Mouse (Mus musculus): ENCODE data around the gene Cysltr2.
A peak's percentile ranks its signal among the peaks of the same experiment; 100 is the strongest.

Gene Cysltr2

DNA sequence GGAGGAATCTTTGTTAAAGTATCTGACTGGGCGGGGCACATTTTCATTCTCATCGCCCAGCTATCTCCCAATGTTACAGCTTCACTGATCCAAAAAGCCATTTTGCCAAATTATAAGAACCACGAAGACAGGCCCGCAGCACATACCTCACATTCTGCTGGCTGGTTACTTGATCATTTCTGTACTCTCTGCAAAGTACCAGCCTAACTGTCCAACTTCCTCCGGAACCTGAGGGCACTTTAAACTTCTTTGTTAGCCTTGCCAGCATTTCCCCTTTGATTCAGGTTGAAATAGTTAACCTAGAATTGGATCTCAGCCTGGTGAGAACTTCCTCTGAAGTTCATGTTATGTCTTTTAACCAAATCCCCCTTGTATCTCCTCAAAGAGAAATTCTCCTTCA is 63.8 kb downstream of the Cysltr2 start:
- no peak for DNase-seq (ENCODE audit: low spot score)

DNA sequence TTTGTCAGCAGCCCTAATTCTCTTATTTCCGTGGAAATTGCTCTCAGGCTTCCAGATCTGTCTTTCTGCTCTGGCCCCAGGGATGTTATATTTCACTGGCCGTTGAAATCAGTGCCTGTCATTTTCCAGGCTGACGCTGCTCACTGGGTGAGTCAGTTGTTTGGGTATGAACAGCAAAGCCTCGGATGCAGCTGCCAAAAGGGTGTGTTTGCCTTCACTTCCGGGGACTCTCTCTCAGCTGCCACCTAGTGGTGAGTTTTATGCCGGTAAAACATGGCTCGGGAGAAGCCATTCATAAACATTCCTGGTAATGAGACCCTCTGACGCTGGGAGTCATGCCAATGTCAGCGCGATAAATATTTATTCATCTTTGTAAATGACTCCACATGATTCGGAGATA is 65.5 kb downstream of the Cysltr2 start:
- peak; percentile 85 for DNase-seq (ENCODE audit: low spot score)

DNA sequence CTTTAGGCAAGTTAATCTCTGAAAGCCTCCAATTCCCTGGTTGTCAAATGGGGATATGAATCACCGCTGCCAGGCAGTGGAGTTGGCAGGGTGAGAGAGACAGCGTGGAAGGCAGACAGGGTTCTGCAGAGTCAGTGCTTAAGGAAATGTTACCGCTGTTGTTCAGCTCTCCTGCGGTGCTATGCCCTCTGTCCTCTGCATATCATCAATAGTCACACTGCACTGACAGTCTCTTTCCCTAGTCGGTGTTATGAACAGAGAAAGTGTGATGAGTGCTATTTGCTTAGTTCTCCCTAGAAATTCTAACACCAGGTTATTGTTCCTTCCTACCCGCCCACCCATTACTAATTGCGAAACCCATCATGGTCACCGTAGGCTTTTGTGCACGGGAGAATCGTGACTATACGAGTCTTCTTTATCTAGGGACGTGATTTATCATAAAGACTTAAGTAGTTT is 65.9 kb downstream of the Cysltr2 start:
- no peak for DNase-seq (ENCODE audit: low spot score)

DNA sequence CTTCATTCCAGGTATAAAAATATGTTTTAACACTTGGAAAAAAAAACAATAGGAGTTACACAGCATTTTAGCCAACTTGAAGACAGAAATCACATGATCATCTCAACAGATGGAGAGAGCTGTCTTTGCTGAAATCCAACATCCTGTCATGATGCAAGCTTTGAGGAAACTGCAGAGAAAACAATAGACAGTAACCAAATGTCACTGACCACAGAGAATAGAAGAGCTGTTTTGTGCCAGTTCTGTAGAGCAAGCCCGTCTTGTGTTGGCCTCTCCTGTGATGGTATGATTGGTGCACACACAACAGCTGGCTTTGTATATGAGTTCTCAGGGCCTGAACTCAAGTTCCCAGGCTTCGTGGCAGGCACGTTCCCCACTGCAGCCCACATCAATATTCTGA is 68.2 kb downstream of the Cysltr2 start:
- DNase-seq (ENCODE audit: low spot score) = no peak

DNA sequence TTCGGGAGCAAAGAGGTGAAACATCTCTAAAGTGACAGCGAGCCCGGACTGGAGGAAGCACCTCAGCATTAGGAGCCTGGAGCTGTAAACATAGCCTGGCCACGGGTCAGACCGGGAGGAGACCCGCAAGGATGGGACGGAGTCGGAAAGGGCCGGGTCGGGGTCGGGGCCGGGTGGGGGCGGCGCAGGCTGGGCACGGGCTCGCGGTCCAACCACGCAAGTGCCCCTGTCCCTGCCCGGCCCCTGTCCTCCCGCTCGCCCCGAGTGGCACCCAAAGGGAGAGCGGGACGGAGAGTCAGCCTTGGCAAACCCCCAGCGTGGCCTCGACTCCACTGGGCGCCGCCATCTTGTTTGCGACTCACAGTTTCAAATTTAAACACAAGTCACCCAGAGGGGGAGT is 68.8 kb downstream of the Cysltr2 start:
- no peak for DNase-seq (ENCODE audit: low spot score)

DNA sequence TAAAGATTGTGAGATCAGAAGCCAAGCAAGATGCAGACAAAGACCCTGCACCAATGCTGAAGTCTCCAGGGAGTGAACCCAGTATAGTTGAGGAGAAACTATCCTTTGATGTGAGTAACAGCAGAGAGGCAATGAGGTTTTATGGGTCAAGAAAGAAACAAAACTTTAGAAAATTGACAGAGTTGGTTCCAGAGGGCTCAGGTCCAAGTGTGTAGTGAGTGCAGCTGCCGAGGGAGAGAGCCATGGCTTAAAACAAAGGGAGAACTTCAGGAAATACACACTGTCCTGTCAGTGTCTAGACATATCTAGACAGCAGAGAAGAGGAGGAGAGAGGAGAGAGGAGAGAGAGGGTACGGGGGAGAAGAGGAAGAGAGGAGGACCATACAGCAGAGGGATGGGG is 72.8 kb downstream of the Cysltr2 start:
- no peak for DNase-seq (ENCODE audit: low spot score)

Data from testis, postnatal 10 days (tissue).